Mouse (Mus musculus): Measurements from ENCODE around the gene Isl1. TPM values are rescaled to one million over a fixed set of nuclear protein-coding genes. Genes with fewer than 3 reads are reported as not detected.

Gene Isl1
- polyA plus RNA-seq, 1 experiment from 2014 or later = not detected

DNA sequence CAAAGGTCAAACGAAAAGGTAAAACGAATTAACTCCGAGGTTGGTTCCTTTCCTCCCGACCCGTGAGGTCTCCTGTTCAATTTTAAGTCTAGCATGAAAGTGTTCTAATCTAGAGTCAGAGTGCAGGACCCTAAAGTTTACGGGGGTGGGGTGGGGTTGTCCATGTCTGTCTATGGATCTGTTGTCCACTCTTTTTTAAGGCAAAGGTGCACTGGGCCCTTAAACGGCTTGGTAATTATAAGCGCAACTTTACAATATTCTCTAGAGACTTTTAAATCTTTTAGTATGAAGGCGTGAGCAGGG lies 925 bp upstream of the Isl1 start:
- Histone ChIP-seq H3K9me3 (ENCODE audit: low read length) (no peaks in the 10 kb centered on the region), H3K4me2 (ENCODE audit: low read depth, low read length) (no peak overlapping the region), H3K9ac (replicated peaks) (no peak overlapping the region), H3K27ac (ENCODE audit: low read depth) (no peak overlapping the region), H3K4me1 (ENCODE audit: insufficient read depth) (no peaks in the 10 kb centered on the region), H3K27me3 (ENCODE audit: insufficient read depth, low read length) (peaks cover 89% of the 10 kb centered on the region), H3K4me3 (ENCODE audit: low read depth, low read length) (no peak overlapping the region), H3K36me3 (replicated peaks; ENCODE audit: insufficient read depth, low read length) (no peaks in the 10 kb centered on the region)
- DNase-seq (no peak), ATAC-seq (no peak)
- WGBS (ENCODE audit: insufficient replicate concordance) = 2% methylated on average over 9 of the region's 9 CpGs
- TF ChIP-seq EP300 (IDR thresholded peaks at IDR 0.05; ENCODE audit: low read depth) (no peak), CTCF (IDR thresholded peaks at IDR 0.05; ENCODE audit: low read depth) (no peak)

DNA sequence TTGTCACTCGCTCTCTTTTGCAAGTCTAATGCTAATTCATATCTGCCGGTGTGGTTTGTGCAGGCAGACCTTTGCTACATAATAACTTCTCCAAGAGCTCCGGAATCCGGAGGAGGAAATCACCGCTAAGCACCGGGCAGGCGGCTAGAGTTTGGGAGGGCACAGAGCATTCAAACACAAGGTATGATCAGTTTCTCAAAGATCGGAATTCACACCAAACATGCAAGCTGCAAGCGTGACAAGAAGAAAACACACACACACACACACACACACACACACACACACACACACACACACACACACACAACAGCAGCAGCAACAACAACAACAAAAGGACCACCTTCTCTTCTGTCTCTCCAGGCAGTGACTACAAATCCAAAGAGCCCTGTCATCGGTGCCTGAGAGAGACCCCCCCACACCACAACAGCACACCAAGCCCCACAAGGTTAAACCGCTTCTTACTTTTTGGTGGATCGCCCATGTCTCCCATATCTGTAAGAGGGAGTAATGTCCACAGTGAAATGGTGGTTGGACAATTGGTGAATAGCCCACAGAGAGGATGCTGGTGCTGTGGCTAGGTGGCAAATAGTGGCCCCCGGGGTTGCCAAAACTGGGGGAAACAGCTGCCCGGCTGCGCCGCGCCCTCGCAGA lies 431 bp downstream of the Isl1 start:
- Histone ChIP-seq H3K9ac (replicated peaks) (no peak overlapping the region), H3K27me3 (ENCODE audit: insufficient read depth, low read length) (peaks cover 92% of the 10 kb centered on the region), H3K4me1 (ENCODE audit: insufficient read depth) (no peaks in the 10 kb centered on the region), H3K27ac (ENCODE audit: low read depth) (no peak overlapping the region), H3K4me3 (ENCODE audit: low read depth, low read length) (peak overlapping the region; percentile 46), H3K4me2 (ENCODE audit: low read depth, low read length) (peak overlapping the region; percentile 66), H3K9me3 (ENCODE audit: low read length) (no peaks in the 10 kb centered on the region), H3K36me3 (replicated peaks; ENCODE audit: insufficient read depth, low read length) (no peaks in the 10 kb centered on the region)
- ATAC-seq = no peak
- no peak for TF ChIP-seq CTCF (IDR thresholded peaks at IDR 0.05; ENCODE audit: low read depth)
- TF ChIP-seq EP300 (IDR thresholded peaks at IDR 0.05; ENCODE audit: low read depth) = no peak
- no peak for DNase-seq
- under 1% methylated on average over 18 of the region's 18 CpGs for WGBS (ENCODE audit: insufficient replicate concordance)

DNA sequence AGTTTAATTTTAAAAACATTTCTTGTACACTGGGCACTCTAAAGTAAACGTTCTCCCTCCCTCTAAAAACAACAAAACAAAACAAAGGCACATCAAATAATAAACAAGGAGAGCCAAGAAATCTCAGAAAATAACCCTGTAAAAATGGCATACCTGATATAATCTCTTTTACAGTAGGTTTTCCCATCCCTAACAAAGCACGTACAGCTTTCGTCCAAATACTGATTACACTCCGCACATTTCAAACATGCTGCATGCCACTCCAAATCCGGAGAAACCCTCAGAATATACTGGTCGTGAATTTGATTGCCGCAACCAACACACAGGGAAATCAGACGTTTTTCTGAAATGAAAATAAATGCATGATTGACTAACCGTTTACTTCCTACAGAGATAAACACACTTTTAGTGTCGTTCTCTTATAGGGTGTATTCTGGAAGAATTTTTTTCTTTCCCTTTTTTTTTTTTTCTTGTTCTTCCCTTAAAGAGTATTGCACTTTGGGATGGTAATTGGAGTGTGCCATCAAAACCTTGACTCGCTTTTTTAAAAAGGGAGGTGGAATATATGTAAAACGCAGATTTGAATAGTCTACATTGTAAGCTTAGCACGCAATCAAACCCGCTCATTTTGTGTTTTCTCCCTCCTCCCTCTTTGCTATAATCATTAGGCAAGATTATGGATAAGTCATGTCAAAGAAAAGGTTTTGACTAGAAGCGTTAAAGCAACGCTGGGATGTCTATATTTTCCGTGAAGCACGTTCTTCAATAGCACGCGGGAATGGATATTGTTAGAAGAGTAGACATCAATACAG lies 1.2 kb downstream of the Isl1 start:
- TF ChIP-seq CTCF (IDR thresholded peaks at IDR 0.05; ENCODE audit: low read depth) = no peak
- TF ChIP-seq EP300 (IDR thresholded peaks at IDR 0.05; ENCODE audit: low read depth) = no peak
- Histone ChIP-seq H3K4me2 (ENCODE audit: low read depth, low read length) (no peak overlapping the region), H3K27me3 (ENCODE audit: insufficient read depth, low read length) (peaks cover 93% of the 10 kb centered on the region), H3K4me3 (ENCODE audit: low read depth, low read length) (no peak overlapping the region), H3K27ac (ENCODE audit: low read depth) (no peak overlapping the region), H3K4me1 (ENCODE audit: insufficient read depth) (no peaks in the 10 kb centered on the region), H3K36me3 (replicated peaks; ENCODE audit: insufficient read depth, low read length) (no peaks in the 10 kb centered on the region), H3K9ac (replicated peaks) (no peak overlapping the region), H3K9me3 (ENCODE audit: low read length) (no peaks in the 10 kb centered on the region)
- no peak for ATAC-seq
- 2% methylated on average over 20 of the region's 20 CpGs for WGBS (ENCODE audit: insufficient replicate concordance)
- no peak for DNase-seq

DNA sequence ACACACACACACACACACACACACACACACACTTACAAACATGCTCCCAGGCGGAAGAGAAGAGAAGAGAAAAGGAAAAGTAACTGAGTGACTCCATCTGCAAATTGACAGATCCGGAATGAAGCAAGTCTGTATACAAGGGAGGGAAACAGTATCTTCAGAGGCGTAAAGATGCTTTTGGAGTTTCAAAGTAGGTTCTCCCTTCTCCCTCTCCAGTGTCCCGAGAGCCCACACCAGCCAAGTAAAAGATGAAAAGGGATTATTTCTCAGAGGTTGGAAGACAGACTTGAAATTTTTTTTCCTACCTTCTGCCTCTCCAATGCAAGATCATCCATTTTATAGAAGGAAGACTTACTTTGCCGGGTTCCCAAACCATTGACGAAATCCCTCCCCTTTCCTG lies 2.9 kb downstream of the Isl1 start:
- H3K9me3 ChIP-seq (ENCODE audit: low read length) = no peaks in the 10 kb centered on the region
- no peak overlapping the region for H3K9ac ChIP-seq (replicated peaks)
- H3K36me3 ChIP-seq (replicated peaks; ENCODE audit: insufficient read depth, low read length) = no peaks in the 10 kb centered on the region
- H3K4me3 ChIP-seq (ENCODE audit: low read depth, low read length) = no peak overlapping the region
- H3K4me2 ChIP-seq (ENCODE audit: low read depth, low read length) = no peak overlapping the region
- DNase-seq = no peak
- no peak for ATAC-seq
- peaks cover 95% of the 10 kb centered on the region for H3K27me3 ChIP-seq (ENCODE audit: insufficient read depth, low read length)
- no peak overlapping the region for H3K27ac ChIP-seq (ENCODE audit: low read depth)
- no peak for TF ChIP-seq EP300 (IDR thresholded peaks at IDR 0.05; ENCODE audit: low read depth)
- no peak for TF ChIP-seq CTCF (IDR thresholded peaks at IDR 0.05; ENCODE audit: low read depth)
- H3K4me1 ChIP-seq (ENCODE audit: insufficient read depth) = no peaks in the 10 kb centered on the region
- 19% methylated on average over 6 of the region's 6 CpGs for WGBS (ENCODE audit: insufficient replicate concordance)

DNA sequence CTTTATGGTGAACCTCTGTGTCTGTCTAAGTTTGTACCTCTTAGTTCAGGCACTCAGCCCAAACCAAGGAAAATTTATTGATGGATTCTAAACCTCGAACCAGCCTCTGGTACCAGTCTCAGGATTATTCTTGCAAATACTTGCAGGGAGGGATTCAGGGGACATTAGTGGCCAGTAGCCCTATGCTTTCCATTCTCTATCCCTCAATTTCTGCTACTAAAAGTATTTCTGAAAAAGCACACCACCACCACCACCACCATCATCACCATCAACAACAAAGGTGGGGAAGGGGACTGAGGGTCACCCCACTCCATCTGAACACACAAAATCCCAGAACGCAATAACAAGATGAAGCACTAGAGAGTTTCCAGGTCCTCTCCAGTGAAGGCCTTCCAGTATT lies 3.8 kb downstream of the Isl1 start:
- Histone ChIP-seq H3K4me1 (ENCODE audit: insufficient read depth) (no peaks in the 10 kb centered on the region), H3K9me3 (ENCODE audit: low read length) (no peaks in the 10 kb centered on the region), H3K4me3 (ENCODE audit: low read depth, low read length) (no peak overlapping the region), H3K27ac (ENCODE audit: low read depth) (no peak overlapping the region), H3K27me3 (ENCODE audit: insufficient read depth, low read length) (peaks cover 91% of the 10 kb centered on the region), H3K4me2 (ENCODE audit: low read depth, low read length) (no peak overlapping the region), H3K9ac (replicated peaks) (no peak overlapping the region), H3K36me3 (replicated peaks; ENCODE audit: insufficient read depth, low read length) (no peaks in the 10 kb centered on the region)
- WGBS (ENCODE audit: insufficient replicate concordance) = 30% methylated on average over 2 of the region's 2 CpGs
- DNase-seq (no peak), ATAC-seq (no peak)
- TF ChIP-seq EP300 (IDR thresholded peaks at IDR 0.05; ENCODE audit: low read depth) = no peak
- TF ChIP-seq CTCF (IDR thresholded peaks at IDR 0.05; ENCODE audit: low read depth) = no peak

DNA sequence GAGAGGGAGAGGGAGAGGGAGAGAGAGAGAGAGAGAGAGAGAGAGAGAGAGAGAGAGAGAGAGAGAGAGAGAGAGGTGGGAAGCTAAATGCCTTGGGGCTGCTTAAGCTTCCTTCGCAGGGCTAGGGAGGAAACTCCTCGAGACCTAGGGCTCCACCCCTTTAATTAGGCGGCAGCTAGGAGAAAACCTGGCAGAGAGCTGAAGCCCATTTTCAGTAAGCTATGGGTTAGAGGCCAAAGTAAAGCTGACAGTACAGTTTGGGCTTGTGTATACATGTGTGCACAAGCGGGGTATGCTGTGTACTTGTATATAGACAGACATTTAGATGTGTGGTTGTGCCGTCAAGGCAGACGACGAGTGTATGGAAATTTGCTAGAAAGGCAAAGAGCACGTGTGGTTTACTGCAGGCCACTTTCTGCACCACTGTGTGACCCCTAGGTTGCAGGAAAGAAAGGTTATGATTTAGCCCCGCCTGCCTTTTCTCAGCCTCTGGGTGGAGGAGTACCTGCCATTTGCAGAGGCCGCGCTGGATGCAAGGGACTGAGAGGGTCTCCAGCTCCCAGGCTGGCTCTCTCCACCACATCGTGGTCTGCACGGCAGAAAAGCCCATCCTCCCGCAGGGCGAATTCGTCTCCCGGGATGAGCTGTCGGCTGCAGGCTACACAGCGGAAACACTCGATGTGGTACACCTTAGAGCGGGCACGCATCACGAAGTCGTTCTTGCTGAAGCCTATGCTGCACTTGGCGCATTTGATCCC lies 4.6 kb downstream of the Isl1 start:
- Histone ChIP-seq H3K36me3 (replicated peaks; ENCODE audit: insufficient read depth, low read length) (no peaks in the 10 kb centered on the region), H3K9ac (replicated peaks) (no peak overlapping the region), H3K4me2 (ENCODE audit: low read depth, low read length) (no peak overlapping the region), H3K4me3 (ENCODE audit: low read depth, low read length) (no peak overlapping the region), H3K27me3 (ENCODE audit: insufficient read depth, low read length) (peaks cover 86% of the 10 kb centered on the region), H3K4me1 (ENCODE audit: insufficient read depth) (no peaks in the 10 kb centered on the region), H3K9me3 (ENCODE audit: low read length) (no peaks in the 10 kb centered on the region), H3K27ac (ENCODE audit: low read depth) (no peak overlapping the region)
- no peak for TF ChIP-seq CTCF (IDR thresholded peaks at IDR 0.05; ENCODE audit: low read depth)
- no peak for TF ChIP-seq EP300 (IDR thresholded peaks at IDR 0.05; ENCODE audit: low read depth)
- DNase-seq = no peak
- WGBS (ENCODE audit: insufficient replicate concordance) = 6% methylated on average over 25 of the region's 25 CpGs
- ATAC-seq = no peak

Measured in liver, postnatal 0 days (tissue).